Mouse (Mus musculus): Measurements from ENCODE around the gene Ppp1r9a. TPM values are rescaled to one million over a fixed set of nuclear protein-coding genes. Genes with fewer than 3 reads are reported as not detected.
A peak's percentile ranks its signal among the peaks of the same experiment; 100 is the strongest.

The Ppp1r9a gene
- polyA plus RNA-seq, 1 experiment from 2014 or later: 25.2 TPM

DNA sequence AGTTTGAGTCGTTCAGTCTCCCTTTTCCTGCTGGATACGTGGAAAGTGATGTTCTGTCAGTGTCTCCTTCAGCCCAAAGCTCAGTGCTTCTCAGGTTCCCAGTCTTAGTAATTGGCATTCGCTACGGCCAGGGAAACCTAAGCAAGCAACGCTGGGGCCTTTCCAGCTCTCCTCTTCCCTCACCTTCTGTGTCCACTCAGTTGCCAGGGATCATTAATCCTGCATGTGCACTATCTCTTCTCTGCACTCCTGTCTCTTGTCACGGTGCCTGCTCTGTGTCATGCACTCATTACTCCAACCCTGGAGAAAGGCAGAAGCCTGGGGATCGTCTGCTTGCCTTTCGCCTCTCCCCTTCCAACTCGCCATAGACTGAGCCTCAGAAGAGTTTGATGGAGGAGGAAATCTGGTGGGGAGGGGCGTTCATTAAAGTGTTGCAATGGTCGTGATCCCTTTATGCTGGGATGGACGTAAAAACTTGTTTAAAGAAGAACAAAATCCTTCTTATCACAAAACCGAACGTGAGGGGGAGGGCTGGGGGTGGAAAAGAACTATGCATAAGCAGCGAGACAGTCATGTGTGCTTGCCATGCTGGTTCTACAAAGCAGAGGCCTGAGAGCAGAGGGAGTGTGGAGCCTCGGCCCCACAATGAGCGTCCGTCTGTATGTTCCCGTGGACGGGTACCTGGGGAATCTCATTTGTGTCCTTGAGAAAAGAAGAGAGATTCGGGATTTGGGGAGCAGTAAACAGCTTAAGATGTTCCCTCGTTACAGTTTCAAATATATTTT, 103.0 kb downstream of the Ppp1r9a start:
- peak; percentile 73; the same call in 1 of the 2 replicates for ATAC-seq (ENCODE audit: insufficient read depth)
- H3K9me3 ChIP-seq (ENCODE audit: low read depth, low read length): no peaks in the 10 kb centered on the region
- no peaks in the 10 kb centered on the region for H3K36me3 ChIP-seq (ENCODE audit: insufficient read depth)
- 32% methylated on average over 22 of the region's 22 CpGs for WGBS
- 0 out of 2 replicates have a peak, but pooled peaks cover 4% of the 10 kb centered on the region for H3K4me1 ChIP-seq (ENCODE audit: insufficient read depth)
- no peak overlapping the region; the same call in 1 of the 2 replicates for H3K9ac ChIP-seq
- H3K27me3 ChIP-seq (ENCODE audit: insufficient read depth, low read length): no peaks in the 10 kb centered on the region
- H3K27ac ChIP-seq (ENCODE audit: low read depth): peak overlapping the region; percentile 37; the same call in 1 of the 2 replicates
- no peak overlapping the region for H3K4me3 ChIP-seq (ENCODE audit: low read depth, low read length)
- TF ChIP-seq CTCF (IDR thresholded peaks at IDR 0.05; ENCODE audit: low read depth): no peak
- peak overlapping the region; percentile 41; the same call in 1 of the 2 replicates for H3K4me2 ChIP-seq
- DNase-seq: peak; percentile 42

DNA sequence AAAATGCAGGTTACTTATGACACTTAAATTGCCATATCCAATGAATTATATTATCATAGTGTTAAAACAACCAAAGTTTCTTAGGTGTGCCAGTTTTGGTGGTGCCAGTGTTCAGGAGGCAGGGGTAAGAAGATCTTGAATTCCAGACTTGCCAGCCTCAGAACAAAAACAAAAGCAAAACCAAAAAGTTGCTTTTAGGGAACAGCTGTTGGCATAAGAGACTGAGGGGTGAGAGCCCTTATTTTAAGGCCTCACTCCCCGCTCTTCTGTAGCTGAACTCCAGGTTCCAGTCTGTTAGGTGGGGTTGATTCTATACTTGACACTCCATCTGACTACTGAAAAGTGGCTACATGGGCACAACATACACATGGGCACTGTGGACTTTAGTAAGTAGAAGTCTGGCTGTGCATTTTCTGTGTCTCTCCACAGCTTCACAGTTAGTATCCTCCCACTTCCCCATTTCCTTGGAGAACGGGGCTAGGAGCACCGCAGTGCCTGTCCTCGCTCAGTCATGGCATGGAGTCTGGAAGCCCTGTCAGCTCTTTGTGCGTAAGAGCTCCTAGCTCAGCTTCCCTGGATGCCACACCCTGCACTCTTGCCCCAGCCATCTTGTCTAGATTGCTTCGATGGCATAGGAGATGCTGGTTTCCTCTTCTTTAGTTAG, 103.7 kb downstream of the Ppp1r9a start:
- ATAC-seq (ENCODE audit: insufficient read depth): no peak
- 0 out of 2 replicates have a peak, but pooled peaks cover 7% of the 10 kb centered on the region for H3K4me1 ChIP-seq (ENCODE audit: insufficient read depth)
- H3K9ac ChIP-seq: no peak overlapping the region
- DNase-seq: no peak
- no peaks in the 10 kb centered on the region for H3K27me3 ChIP-seq (ENCODE audit: insufficient read depth, low read length)
- 84% methylated on average over 6 of the region's 6 CpGs for WGBS
- no peaks in the 10 kb centered on the region for H3K36me3 ChIP-seq (ENCODE audit: insufficient read depth)
- no peak overlapping the region for H3K4me3 ChIP-seq (ENCODE audit: low read depth, low read length)
- no peaks in the 10 kb centered on the region for H3K9me3 ChIP-seq (ENCODE audit: low read depth, low read length)
- H3K27ac ChIP-seq (ENCODE audit: low read depth): peak overlapping the region; percentile 42; the same call in 1 of the 2 replicates
- no peak for TF ChIP-seq CTCF (IDR thresholded peaks at IDR 0.05; ENCODE audit: low read depth)
- no peak overlapping the region for H3K4me2 ChIP-seq

DNA sequence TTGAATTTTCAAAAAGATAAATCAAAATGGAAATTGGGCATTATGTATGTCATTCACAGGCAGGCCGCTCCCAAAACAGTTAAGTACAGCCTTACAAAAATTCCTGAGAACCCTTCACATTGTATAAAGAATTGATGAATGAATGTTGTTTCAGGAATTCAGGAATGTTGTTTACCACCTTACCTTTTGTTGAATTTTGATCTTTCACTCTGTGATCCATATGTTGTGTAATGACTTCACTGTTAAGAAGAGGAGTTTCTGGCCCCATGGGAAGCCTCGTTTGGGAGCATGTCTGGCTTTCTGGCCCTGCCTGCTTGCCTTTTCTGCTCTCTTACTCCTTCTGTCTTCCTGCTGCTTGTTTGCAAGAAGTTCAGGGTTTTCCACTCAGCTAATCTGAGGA, 105.4 kb downstream of the Ppp1r9a start:
- 55% methylated on average over 2 of the region's 2 CpGs for WGBS
- Histone ChIP-seq H3K36me3 (ENCODE audit: insufficient read depth) (no peaks in the 10 kb centered on the region), H3K27ac (ENCODE audit: low read depth) (no peak overlapping the region), H3K4me1 (ENCODE audit: insufficient read depth) (0 out of 2 replicates have a peak, but pooled peaks cover 7% of the 10 kb centered on the region), H3K4me2 (no peak overlapping the region), H3K9ac (no peak overlapping the region), H3K4me3 (ENCODE audit: low read depth, low read length) (no peak overlapping the region), H3K9me3 (ENCODE audit: low read depth, low read length) (no peaks in the 10 kb centered on the region), H3K27me3 (ENCODE audit: insufficient read depth, low read length) (no peaks in the 10 kb centered on the region)
- TF ChIP-seq CTCF (IDR thresholded peaks at IDR 0.05; ENCODE audit: low read depth): no peak
- DNase-seq (no peak), ATAC-seq (ENCODE audit: insufficient read depth) (no peak)

DNA sequence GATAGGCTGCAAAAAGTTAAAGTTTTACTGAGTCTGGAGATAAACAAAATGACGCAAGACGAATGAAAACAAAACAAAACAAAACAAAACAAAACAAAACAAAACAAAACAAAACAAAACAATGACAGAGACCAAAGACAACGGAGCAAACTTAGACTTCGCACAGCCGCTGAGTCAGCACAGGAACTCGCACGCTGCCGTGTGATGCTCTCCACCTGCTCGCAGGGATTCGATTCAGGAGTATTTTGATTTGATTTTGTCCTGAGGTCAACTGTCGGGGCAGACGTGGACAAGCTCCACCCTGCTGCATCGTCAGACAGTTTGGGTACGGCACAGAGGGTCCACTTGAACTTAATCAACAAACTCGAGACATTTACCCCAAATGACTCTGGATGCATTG, 105.9 kb downstream of the Ppp1r9a start:
- no peak for DNase-seq
- no peak overlapping the region for H3K9ac ChIP-seq
- TF ChIP-seq CTCF (IDR thresholded peaks at IDR 0.05; ENCODE audit: low read depth): no peak
- no peaks in the 10 kb centered on the region for H3K36me3 ChIP-seq (ENCODE audit: insufficient read depth)
- no peak overlapping the region for H3K27ac ChIP-seq (ENCODE audit: low read depth)
- H3K27me3 ChIP-seq (ENCODE audit: insufficient read depth, low read length): no peaks in the 10 kb centered on the region
- H3K4me2 ChIP-seq: no peak overlapping the region
- no peaks in the 10 kb centered on the region for H3K9me3 ChIP-seq (ENCODE audit: low read depth, low read length)
- H3K4me1 ChIP-seq (ENCODE audit: insufficient read depth): 0 out of 2 replicates have a peak, but pooled peaks cover 7% of the 10 kb centered on the region
- WGBS: 42% methylated on average over 15 of the region's 15 CpGs
- ATAC-seq (ENCODE audit: insufficient read depth): no peak
- H3K4me3 ChIP-seq (ENCODE audit: low read depth, low read length): no peak overlapping the region

DNA sequence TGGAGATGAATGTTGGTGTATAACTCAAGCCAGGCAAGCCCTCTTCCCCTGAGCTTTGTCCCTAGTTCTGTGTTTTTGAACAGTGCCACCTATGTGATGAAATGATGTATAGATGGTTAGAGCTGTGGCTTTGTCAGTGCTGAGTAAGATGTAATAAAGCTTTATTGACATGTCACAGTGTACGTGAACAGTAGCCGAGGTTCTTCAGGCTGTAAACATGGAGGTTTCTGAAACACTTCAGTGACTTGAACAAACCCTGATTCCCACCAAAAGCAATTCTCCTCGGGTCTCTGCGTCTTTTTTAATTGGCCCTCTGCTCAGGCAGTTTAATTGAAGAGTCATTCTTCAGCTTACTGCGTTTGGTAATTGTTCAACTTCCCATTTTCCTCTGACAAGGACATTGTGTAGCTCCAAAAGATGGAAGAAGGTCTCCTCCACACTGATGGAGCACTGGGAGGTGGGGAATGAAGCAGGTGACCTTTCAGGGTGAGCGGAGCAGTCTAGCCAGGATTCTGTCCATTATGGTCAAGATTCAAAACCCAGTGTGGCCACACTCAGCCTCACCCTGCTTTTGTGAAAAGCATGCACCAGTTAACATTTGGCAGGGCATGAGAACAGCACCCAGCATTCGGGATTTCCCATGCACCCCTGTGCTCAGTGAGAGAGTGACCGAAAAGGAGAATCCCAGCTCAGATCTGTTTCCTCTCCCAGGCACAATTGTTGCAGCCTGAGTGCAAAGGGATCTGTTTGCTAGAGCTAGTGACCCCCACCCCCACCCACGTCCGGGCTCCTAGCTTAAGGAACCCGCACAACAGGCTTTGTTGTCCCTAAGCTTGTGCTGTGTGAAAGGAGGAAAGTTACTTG, 108.1 kb downstream of the Ppp1r9a start:
- DNase-seq: no peak
- no peaks in the 10 kb centered on the region for H3K36me3 ChIP-seq (ENCODE audit: insufficient read depth)
- 59% methylated on average over 11 of the region's 11 CpGs for WGBS
- no peak overlapping the region for H3K9ac ChIP-seq
- no peak for ATAC-seq (ENCODE audit: insufficient read depth)
- no peak overlapping the region for H3K27ac ChIP-seq (ENCODE audit: low read depth)
- TF ChIP-seq CTCF (IDR thresholded peaks at IDR 0.05; ENCODE audit: low read depth): no peak
- no peak overlapping the region for H3K4me2 ChIP-seq
- 0 out of 2 replicates have a peak, but pooled peaks cover 3% of the 10 kb centered on the region for H3K4me1 ChIP-seq (ENCODE audit: insufficient read depth)
- no peaks in the 10 kb centered on the region for H3K27me3 ChIP-seq (ENCODE audit: insufficient read depth, low read length)
- no peaks in the 10 kb centered on the region for H3K9me3 ChIP-seq (ENCODE audit: low read depth, low read length)
- no peak overlapping the region for H3K4me3 ChIP-seq (ENCODE audit: low read depth, low read length)

DNA sequence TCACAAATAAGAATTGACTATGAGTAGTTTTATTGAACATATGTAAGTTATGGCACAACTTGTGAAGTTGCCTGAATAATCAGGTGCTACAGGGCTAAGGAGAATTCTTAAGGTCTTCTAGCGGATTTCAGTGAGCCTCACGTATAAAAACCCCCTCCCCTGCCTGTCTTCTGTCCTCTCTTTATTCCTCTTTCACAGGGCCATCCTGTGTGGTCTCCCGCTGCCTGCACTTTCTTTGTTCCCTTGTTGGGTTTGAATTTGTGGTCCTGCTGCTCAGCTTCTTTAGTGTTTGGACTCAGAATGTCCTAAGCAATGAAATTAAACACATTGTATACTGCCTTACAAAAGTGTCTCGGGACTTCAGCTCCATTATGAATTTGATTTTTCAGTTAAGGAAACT, 110.1 kb downstream of the Ppp1r9a start:
- Histone ChIP-seq H3K4me1 (ENCODE audit: insufficient read depth) (0 out of 2 replicates have a peak, but pooled peaks cover 3% of the 10 kb centered on the region), H3K4me2 (no peak overlapping the region), H3K27ac (ENCODE audit: low read depth) (no peak overlapping the region), H3K9me3 (ENCODE audit: low read depth, low read length) (no peaks in the 10 kb centered on the region), H3K27me3 (ENCODE audit: insufficient read depth, low read length) (no peaks in the 10 kb centered on the region), H3K9ac (no peak overlapping the region), H3K4me3 (ENCODE audit: low read depth, low read length) (no peak overlapping the region), H3K36me3 (ENCODE audit: insufficient read depth) (no peaks in the 10 kb centered on the region)
- DNase-seq: no peak
- WGBS: 63% methylated on average over 4 of the region's 4 CpGs
- TF ChIP-seq CTCF (IDR thresholded peaks at IDR 0.05; ENCODE audit: low read depth): no peak
- no peak for ATAC-seq (ENCODE audit: insufficient read depth)

Measured in lung, embryonic 14.5 days (tissue).